Mouse (Mus musculus) MEL (cell line): ENCODE measurements around the gene Acsbg1. TPM values are rescaled to one million over a fixed set of nuclear protein-coding genes. Genes with fewer than 3 reads are reported as not detected.

Experiments
- DNase-seq: peaks from one replicate; pipeline ENCODE4 v3.0.0; 2011; ENCODE audit warnings: low read depth, low spot score
- H3K27ac ChIP-seq: 2 replicates; pipeline ENCODE4 v1.5.1; 2012; ENCODE audit warnings: low read depth, mild to moderate bottlenecking, control low read depth, low read length, moderate library complexity; ENCODE audit not compliant: control insufficient read depth
- H3K27me3 ChIP-seq, 2 experiments: fragments of 150-350 bp in 1 of 2; sonication (generic) in 1 of 2; 2 replicates each; pipeline ENCODE4 v1.6.1; 2012; ENCODE audit warnings: low read length in 2 of 2, mild to moderate bottlenecking in 2 of 2, improper control_type of control experiment in 1 of 2, moderate library complexity in 1 of 2; ENCODE audit not compliant: insufficient read depth in 2 of 2, control insufficient read depth in 1 of 2
- H3K36me3 ChIP-seq, 2 experiments: 2 replicates each; pipeline ENCODE4 v1.6.1; 2012 to 2014; ENCODE audit warnings: low read length in 2 of 2, improper control_type of control experiment in 1 of 2, inconsistent platforms in 1 of 2, mild to moderate bottlenecking in 1 of 2; ENCODE audit not compliant: insufficient read depth in 2 of 2, control insufficient read depth in 1 of 2
- H3K4me1 ChIP-seq, 2 experiments: fragments of 150-350 bp in 1 of 2; sonication (generic) in 1 of 2; 2 replicates each; pipeline ENCODE4 v1.6.1; 2012; ENCODE audit warnings: low read length in 2 of 2, improper control_type of control experiment in 1 of 2, mild to moderate bottlenecking in 1 of 2; ENCODE audit not compliant: insufficient read depth in 2 of 2, control insufficient read depth in 1 of 2
- H3K4me3 ChIP-seq, 2 experiments: fragments of 150-350 bp in 1 of 2; sonication (generic) in 1 of 2; 2 replicates each; pipeline ENCODE4 v1.5.1; 2012; ENCODE audit warnings: low read depth in 2 of 2, low read length in 2 of 2, mild to moderate bottlenecking in 2 of 2, moderate library complexity in 2 of 2, control low read depth in 1 of 2, improper control_type of control experiment in 1 of 2; ENCODE audit not compliant: control insufficient read depth in 1 of 2, insufficient read depth in 1 of 2
- H3K79me2 ChIP-seq: 2 replicates; pipeline ENCODE4 v1.6.1; 2012; ENCODE audit warnings: mild to moderate bottlenecking, low read length, moderate library complexity; ENCODE audit not compliant: control insufficient read depth, poor library complexity, insufficient read depth
- H3K9ac ChIP-seq: 2 replicates; pipeline ENCODE4 v1.6.1; 2012; ENCODE audit warnings: low read depth, mild to moderate bottlenecking, control low read depth, low read length, moderate library complexity; ENCODE audit not compliant: control insufficient read depth, poor library complexity, severe bottlenecking
- H3K9me3 ChIP-seq: fragments of 150-350 bp; sonication (generic); replicated peaks from 2 replicates; pipeline ENCODE4 v1.6.1; 2012; ENCODE audit warnings: mild to moderate bottlenecking, low read length, improper control_type of control experiment, moderate library complexity; ENCODE audit not compliant: insufficient read depth
- CHD1 ChIP-seq: IDR thresholded peaks from 2 replicates; pipeline ENCODE4 v1.6.1; 2012; ENCODE audit warnings: low read depth, mild to moderate bottlenecking, inconsistent platforms, low read length, improper control_type of control experiment
- ETS1 ChIP-seq: IDR thresholded peaks from 2 replicates; pipeline ENCODE4 v1.6.1; 2012; ENCODE audit warnings: low read depth, mild to moderate bottlenecking, inconsistent platforms, low read length, improper control_type of control experiment, moderate library complexity
- JUND ChIP-seq: IDR thresholded peaks from 2 replicates; pipeline ENCODE4 v1.6.1; 2011; ENCODE audit warnings: low read depth, mild to moderate bottlenecking, improper control_type of control experiment, low read length
- MAFK ChIP-seq: IDR thresholded peaks from 2 replicates; pipeline ENCODE4 v1.6.1; 2011; ENCODE audit warnings: low read depth, mild to moderate bottlenecking, low read length, improper control_type of control experiment, borderline replicate concordance
- MYB ChIP-seq: IDR thresholded peaks from 2 replicates; pipeline ENCODE4 v1.6.1; 2011; ENCODE audit warnings: mild to moderate bottlenecking, low read depth, low read length, improper control_type of control experiment
- NELFE ChIP-seq: IDR thresholded peaks from 2 replicates; pipeline ENCODE4 v1.6.1; 2011; ENCODE audit warnings: low read depth, low read length, improper control_type of control experiment
- POLR2A ChIP-seq, 2 experiments: IDR thresholded peaks; 2 replicates each; pipeline ENCODE4 v1.6.1; 2011 to 2012; ENCODE audit warnings: low read length in 2 of 2, mild to moderate bottlenecking in 2 of 2, control low read depth in 1 of 2, improper control_type of control experiment in 1 of 2, low read depth in 1 of 2, moderate library complexity in 1 of 2; ENCODE audit not compliant: control insufficient read depth in 1 of 2, insufficient read depth in 1 of 2, poor library complexity in 1 of 2
- POLR2AphosphoS2 ChIP-seq: IDR thresholded peaks from 2 replicates; pipeline ENCODE4 v1.6.1; 2011; ENCODE audit warnings: low read length, improper control_type of control experiment
- RCOR1 ChIP-seq: IDR thresholded peaks from 2 replicates; pipeline ENCODE4 v1.6.1; 2012; ENCODE audit warnings: low read depth, mild to moderate bottlenecking, inconsistent platforms, low read length, improper control_type of control experiment
- SMC3 ChIP-seq: IDR thresholded peaks from 2 replicates; pipeline ENCODE4 v1.6.1; 2011; ENCODE audit warnings: low read depth, low read length, improper control_type of control experiment
- TAL1 ChIP-seq: IDR thresholded peaks from 2 replicates; pipeline ENCODE4 v1.6.1; 2012; ENCODE audit warnings: mild to moderate bottlenecking, inconsistent platforms, low read length, moderate library complexity, mixed read lengths
- TCF12 ChIP-seq: IDR thresholded peaks from 2 replicates; pipeline ENCODE4 v1.6.1; 2014; ENCODE audit warnings: low read depth, mild to moderate bottlenecking, inconsistent platforms, low read length, improper control_type of control experiment, moderate library complexity
- USF2 ChIP-seq, 2 experiments: IDR thresholded peaks; 2 replicates each; pipeline ENCODE4 v1.6.1; 2011 to 2012; ENCODE audit warnings: improper control_type of control experiment in 2 of 2, low read length in 2 of 2, borderline replicate concordance in 1 of 2, inconsistent platforms in 1 of 2, low read depth in 1 of 2, mild to moderate bottlenecking in 1 of 2; ENCODE audit not compliant: insufficient read depth in 1 of 2
- ZKSCAN1 ChIP-seq: IDR thresholded peaks from 2 replicates; pipeline ENCODE4 v1.6.1; 2012; ENCODE audit warnings: low read depth, mild to moderate bottlenecking, inconsistent platforms, low read length, improper control_type of control experiment, moderate library complexity
- ZMIZ1 ChIP-seq: IDR thresholded peaks from 2 replicates; pipeline ENCODE4 v1.6.1; 2012; ENCODE audit warnings: low read depth, mild to moderate bottlenecking, inconsistent platforms, low read length, improper control_type of control experiment, moderate library complexity
- polyA plus RNA-seq, 2 experiments: library from polyadenylated mRNA; stranded (reverse) in 1 of 2; unstranded in 1 of 2; fragments of >175 nt in 1 of 2; fragments of >200 nt in 1 of 2; gene quantifications; 2 replicates each; pipeline versions ENCODE4 v1.2.1 to v1.2.4; 2012; ENCODE audit warnings: low replicate concordance in 2 of 2, low read depth in 1 of 2; ENCODE audit not compliant: insufficient read length in 2 of 2, insufficient read depth in 1 of 2, missing spikeins in 1 of 2
- total RNA-seq: library from RNA; depleted of rRNA; stranded (reverse); fragments of 300-350 nt; gene quantifications from 2 replicates; pipeline ENCODE4 v1.2.3, GENCODE M21; 2012

The Acsbg1 gene
- total and polyA plus RNA-seq, 3 experiments = 8.3 to 8.8 TPM; not detected in 1

DNA sequence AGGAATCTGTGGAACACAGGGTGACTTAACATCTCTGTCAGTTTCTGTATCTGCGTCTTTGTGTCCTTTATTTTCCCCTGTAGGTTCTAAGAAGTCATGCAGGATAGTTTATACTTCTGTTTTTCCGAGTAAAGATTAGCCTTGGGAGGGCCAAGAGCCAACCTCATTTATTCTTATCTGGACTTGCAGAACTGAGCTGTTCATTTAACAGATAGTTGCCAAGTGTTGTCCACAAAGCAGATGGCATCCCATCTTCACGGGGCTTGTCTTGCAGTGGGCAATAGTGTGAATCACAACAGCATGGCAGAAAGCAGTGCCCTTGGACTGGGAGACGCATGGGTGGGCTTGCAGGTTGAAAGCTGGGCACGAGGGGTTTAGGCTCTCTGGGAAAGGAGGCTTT, 42.7 kb upstream of the Acsbg1 start (continued):
- 0 out of 2 replicates have a peak, but pooled peaks have one; percentile 28 for TF ChIP-seq POLR2AphosphoS2

DNA sequence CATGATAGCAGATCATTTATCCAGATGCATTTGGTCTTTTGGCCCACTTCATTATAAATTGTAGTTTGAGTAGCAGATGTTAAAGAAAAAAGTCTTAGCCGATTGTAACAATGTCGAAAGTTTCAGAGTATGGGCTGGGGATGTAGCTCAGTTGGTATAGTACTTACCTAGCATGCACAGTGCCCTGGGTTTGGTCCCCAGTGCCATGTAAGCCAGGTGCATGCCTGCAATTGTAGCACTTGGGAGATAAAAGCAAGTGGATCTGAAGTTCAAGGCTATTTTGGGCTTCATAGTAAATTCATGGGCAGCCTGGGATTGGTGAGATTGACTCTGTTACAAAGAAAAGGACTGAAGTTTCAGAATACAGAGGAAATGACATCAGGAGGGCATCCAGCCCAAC, 40.9 kb upstream of the Acsbg1 start:
- Histone ChIP-seq H3K79me2 (peaks cover 28% of the 10 kb centered on the region), H3K9ac (no peak overlapping the region), H3K4me3 (no peak overlapping the region), H3K9me3 (no peaks in the 10 kb centered on the region), H3K27ac (no peak overlapping the region), H3K36me3 (peaks cover 0 to 59% of the 10 kb centered on the region in 2 experiments; a peak in 3 of 4 replicates), H3K4me1 (peaks cover 43 to 60% of the 10 kb centered on the region in 2 experiments), H3K27me3 (no peaks in the 10 kb centered on the region)
- DNase-seq = no peak
- TF ChIP-seq ZMIZ1 (no peak), CHD1 (no peak), JUND (no peak), ETS1 (no peak), USF2 (IDR thresholded peaks at IDR 0.05; ENCODE audit: borderline replicate concordance in 1 of 2, insufficient read depth in 1 of 2, low read depth in 1 of 2, low read length in 2 of 2) (no peak), TCF12 (no peak), RCOR1 (no peak), MAFK (no peak), POLR2AphosphoS2 (no peak), MYB (no peak), SMC3 (no peak), ZKSCAN1 (no peak), TAL1 (no peak), NELFE (no peak)

DNA sequence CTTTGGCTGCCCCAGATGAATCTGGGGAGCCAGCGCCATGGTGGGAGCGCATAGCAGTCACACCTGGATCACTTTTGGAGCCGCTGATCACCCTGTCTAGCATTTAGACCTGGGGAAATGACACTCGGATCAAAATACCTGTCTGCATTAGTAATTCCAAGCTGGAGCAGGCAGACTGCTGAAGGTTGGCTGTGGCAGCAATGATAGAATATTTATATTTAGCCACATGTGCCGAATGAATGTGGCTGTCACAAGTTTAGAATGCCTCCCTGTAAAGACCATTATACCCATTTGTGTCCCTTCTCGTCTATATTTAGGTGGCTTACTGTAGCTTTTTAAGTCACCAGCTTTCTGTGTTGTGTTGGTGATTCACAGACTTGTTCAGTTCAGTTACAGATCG, 39.1 kb upstream of the Acsbg1 start:
- Histone ChIP-seq H3K4me3 (peak overlapping the region; percentile 78 to 86; a peak in 3 of 4 replicates), H3K36me3 (peaks cover 0 to 57% of the 10 kb centered on the region in 2 experiments; a peak in 2 of 4 replicates), H3K27me3 (no peaks in the 10 kb centered on the region), H3K9me3 (no peaks in the 10 kb centered on the region), H3K4me1 (peaks cover 41 to 61% of the 10 kb centered on the region in 2 experiments), H3K27ac (no peak overlapping the region), H3K9ac (peak overlapping the region; percentile 95), H3K79me2 (peaks cover 28% of the 10 kb centered on the region)
- TF ChIP-seq POLR2A (IDR thresholded peaks at IDR 0.05; ENCODE audit: control insufficient read depth in 1 of 2, insufficient read depth in 1 of 2, low read depth in 1 of 2, low read length in 2 of 2, poor library complexity in 1 of 2) (no peak), ZMIZ1 (no peak)
- DNase-seq = peak; percentile 14
